Mouse (Mus musculus) heart, postnatal 0 days (tissue): ENCODE measurements around the gene Mael.

Experiments
- CTCF ChIP-seq: IDR thresholded peaks from 2 replicates; pipeline ENCODE4 v1.5.1; 2016; ENCODE audit warnings: antibody characterized with exemption, control low read depth, low read depth
- EP300 ChIP-seq: IDR thresholded peaks from 2 replicates; pipeline ENCODE4 v1.6.1; 2016; ENCODE audit warnings: antibody characterized with exemption, low read depth

- TF ChIP-seq CTCF (no peak), EP300 (no peak)
Observed at GRCm38 (mm10) chr1:166256302-166256701, 17.8 kb upstream of the Mael start.
